Mouse (Mus musculus) embryonic facial prominence, embryonic 14.5 days (tissue): ENCODE data around the gene Wnt3a. TPM values are rescaled to one million over a fixed set of nuclear protein-coding genes. Genes with fewer than 3 reads are reported as not detected.
A peak's percentile ranks its signal among the peaks of the same experiment; 100 is the strongest.

Experiments
- ATAC-seq: fragments of 200-750 bp; cut with Nextera tagmentation; 2 replicates; pipeline ENCODE4 v1.8.0; 2017; ENCODE audit warnings: low read depth, moderate number of reproducible peaks, moderate TSS enrichment
- DNase-seq: peaks from one replicate; pipeline ENCODE4 v3.0.0-alpha.2; 2015; ENCODE audit warnings: low spot score
- H3K27ac ChIP-seq: fragments of 300-500 bp; sonication (generic); replicated peaks from 2 replicates; pipeline ENCODE4 v1.5.1; 2014; ENCODE audit warnings: low read depth, mild to moderate bottlenecking, low read length, moderate library complexity
- H3K27me3 ChIP-seq: fragments of 300-500 bp; sonication (generic); replicated peaks from 2 replicates; pipeline ENCODE4 v1.6.1; 2014; ENCODE audit warnings: low read length; ENCODE audit not compliant: control insufficient read depth, insufficient read depth
- H3K36me3 ChIP-seq: fragments of 300-500 bp; sonication (generic); 2 replicates; pipeline ENCODE4 v1.6.1; 2014; ENCODE audit warnings: low read length, mixed read lengths; ENCODE audit not compliant: control insufficient read depth, insufficient read depth
- H3K4me1 ChIP-seq: fragments of 300-500 bp; sonication (generic); 2 replicates; pipeline ENCODE4 v1.6.1; 2014; ENCODE audit warnings: antibody characterized with exemption, low read length; ENCODE audit not compliant: control insufficient read depth, insufficient read depth
- H3K4me2 ChIP-seq: fragments of 300-500 bp; sonication (generic); 2 replicates; pipeline ENCODE4 v1.6.1; 2014; ENCODE audit warnings: low read depth, mild to moderate bottlenecking, low read length, moderate library complexity, mixed read lengths
- H3K4me3 ChIP-seq: fragments of 300-500 bp; sonication (generic); 2 replicates; pipeline ENCODE4 v1.5.1; 2014; ENCODE audit warnings: low read depth, mild to moderate bottlenecking, low read length
- H3K9ac ChIP-seq: fragments of 300-500 bp; sonication (generic); 2 replicates; pipeline ENCODE4 v1.6.1; 2014; ENCODE audit warnings: low read depth, mild to moderate bottlenecking, low read length, moderate library complexity, mixed read lengths
- H3K9me3 ChIP-seq: fragments of 300-500 bp; sonication (generic); 2 replicates; pipeline ENCODE4 v1.6.1; 2016; ENCODE audit warnings: low read length; ENCODE audit not compliant: control insufficient read depth
- WGBS: fragments of 180-500 bp; shearing (Covaris S2); extraction: QIAGEN DNeasy Blood & Tissue Kit; methylation state at CpG from one replicate; pipeline ENCODE4 v1.1.7; 2014; 5-methylcytosine and 5-hydroxymethylcytosine counted together
- polyA plus RNA-seq: library from polyadenylated mRNA; unstranded; fragments of >200 nt; fragmentation: Nextera tagmentation; extraction: Ambion mirVana; gene quantifications from 2 replicates; pipeline ENCODE4 v1.2.1, GENCODE M21; 2014

Gene Wnt3a
- polyA plus RNA-seq: 0.77 and 0.78 TPM in 2 replicates

GRCm38 (mm10) chr11:59290702-59291303 lies at the start of gene Wnt3a:
TSS of gene Wnt3a (minus strand) at chr11:59290752.
- Histone ChIP-seq H3K4me2 (peak within 1 kb of the TSS; percentile 64), H3K4me1 (peaks cover 16% of the 10 kb centered on the region; the same call in 1 of the 2 replicates), H3K27ac (no peak within 1 kb of the TSS), H3K9me3 (no peaks in the 10 kb centered on the region), H3K4me3 (peak within 1 kb of the TSS; percentile 34), H3K36me3 (no peaks in the 10 kb centered on the region), H3K9ac (peak within 1 kb of the TSS; percentile 37; the same call in 1 of the 2 replicates), H3K27me3 (peaks cover 83% of the 10 kb centered on the region)
- WGBS: under 1% methylated on average over 35 of the region's 60 CpGs
- ATAC-seq: no peak
- no peak for DNase-seq

- Histone ChIP-seq H3K4me3 (no peak overlapping the region), H3K36me3 (no peaks in the 10 kb centered on the region), H3K9me3 (no peaks in the 10 kb centered on the region), H3K9ac (no peak overlapping the region), H3K4me2 (no peak overlapping the region), H3K27me3 (no peaks in the 10 kb centered on the region), H3K4me1 (peaks cover 6% of the 10 kb centered on the region; the same call in 1 of the 2 replicates), H3K27ac (no peak overlapping the region)
- ATAC-seq (no peak), DNase-seq (no peak)
- WGBS: 92% methylated on average over 2 of the region's 2 CpGs
These were observed 48.2 kb upstream of the Wnt3a start for GRCm38 (mm10) chr11:59338736-59339120.

- H3K9ac ChIP-seq: no peak overlapping the region
- no peak for ATAC-seq
- 63% methylated on average over 13 of the region's 13 CpGs for WGBS
These were observed 47.6 kb upstream of the Wnt3a start for GRCm38 (mm10) chr11:59337955-59338735.

GRCm38 (mm10) chr11:59336381-59336780 lies 45.8 kb upstream of the Wnt3a start:
- peaks cover 10% of the 10 kb centered on the region; the same call in 1 of the 2 replicates for H3K4me1 ChIP-seq
- H3K27ac ChIP-seq: no peak overlapping the region
- no peak overlapping the region for H3K4me2 ChIP-seq
- no peaks in the 10 kb centered on the region for H3K27me3 ChIP-seq
- peak; percentile 60; the same call in 1 of the 2 replicates for ATAC-seq
- 23% methylated on average over 1 of the region's 1 CpGs for WGBS
- no peaks in the 10 kb centered on the region for H3K9me3 ChIP-seq
- no peak overlapping the region for H3K9ac ChIP-seq
- no peak overlapping the region for H3K4me3 ChIP-seq
- 0 out of 2 replicates have a peak, but pooled peaks cover 5% of the 10 kb centered on the region for H3K36me3 ChIP-seq
- DNase-seq: no peak

More at GRCm38 (mm10) chr11:59337955-59338735, 47.6 kb upstream of the Wnt3a start:
- H3K36me3 ChIP-seq: no peaks in the 10 kb centered on the region
- H3K4me2 ChIP-seq: no peak overlapping the region
- no peak overlapping the region for H3K27ac ChIP-seq
- DNase-seq: no peak
- no peak overlapping the region for H3K4me3 ChIP-seq
- H3K9me3 ChIP-seq: no peaks in the 10 kb centered on the region
- H3K4me1 ChIP-seq: peaks cover 6% of the 10 kb centered on the region; the same call in 1 of the 2 replicates
- no peaks in the 10 kb centered on the region for H3K27me3 ChIP-seq

GRCm38 (mm10) chr11:59335942-59336341 lies 45.4 kb upstream of the Wnt3a start:
- H3K27ac ChIP-seq: no peak overlapping the region
- no peak overlapping the region for H3K4me3 ChIP-seq
- peaks cover 10% of the 10 kb centered on the region; the same call in 1 of the 2 replicates for H3K4me1 ChIP-seq
- no peak overlapping the region for H3K4me2 ChIP-seq
- 0 out of 2 replicates have a peak, but pooled peaks cover 9% of the 10 kb centered on the region for H3K36me3 ChIP-seq
- DNase-seq: no peak
- H3K27me3 ChIP-seq: no peaks in the 10 kb centered on the region
- H3K9ac ChIP-seq: no peak overlapping the region
- H3K9me3 ChIP-seq: no peaks in the 10 kb centered on the region
- no peak for ATAC-seq
- 54% methylated on average over 2 of the region's 2 CpGs for WGBS

- WGBS: 70% methylated on average over 4 of the region's 4 CpGs
- H3K4me2 ChIP-seq: no peak overlapping the region
- no peak for ATAC-seq
- H3K9ac ChIP-seq: no peak overlapping the region
- DNase-seq: no peak
- 0 out of 2 replicates have a peak, but pooled peaks cover 9% of the 10 kb centered on the region for H3K36me3 ChIP-seq
- peaks cover 10% of the 10 kb centered on the region; the same call in 1 of the 2 replicates for H3K4me1 ChIP-seq
- H3K27me3 ChIP-seq: no peaks in the 10 kb centered on the region
- no peak overlapping the region for H3K27ac ChIP-seq
- H3K9me3 ChIP-seq: no peaks in the 10 kb centered on the region
- H3K4me3 ChIP-seq: no peak overlapping the region
These were observed 44.6 kb upstream of the Wnt3a start for GRCm38 (mm10) chr11:59335150-59335549.

GRCm38 (mm10) chr11:59332938-59333337 lies 42.4 kb upstream of the Wnt3a start:
- H3K36me3 ChIP-seq: 0 out of 2 replicates have a peak, but pooled peaks cover 9% of the 10 kb centered on the region
- WGBS: 29% methylated on average over 9 of the region's 9 CpGs
- no peak overlapping the region for H3K4me3 ChIP-seq
- DNase-seq: no peak
- no peak for ATAC-seq
- peaks cover 20% of the 10 kb centered on the region; the same call in 1 of the 2 replicates for H3K4me1 ChIP-seq
- peak overlapping the region; percentile 45 for H3K27ac ChIP-seq
- H3K9me3 ChIP-seq: no peaks in the 10 kb centered on the region
- H3K9ac ChIP-seq: no peak overlapping the region
- no peak overlapping the region for H3K4me2 ChIP-seq
- no peaks in the 10 kb centered on the region for H3K27me3 ChIP-seq

- 0 out of 2 replicates have a peak, but pooled peaks cover 9% of the 10 kb centered on the region for H3K36me3 ChIP-seq
- peaks cover 16% of the 10 kb centered on the region; the same call in 1 of the 2 replicates for H3K4me1 ChIP-seq
- H3K4me3 ChIP-seq: no peak overlapping the region
- no peaks in the 10 kb centered on the region for H3K9me3 ChIP-seq
- no peak for ATAC-seq
- DNase-seq: no peak
- H3K9ac ChIP-seq: no peak overlapping the region
- no peak overlapping the region for H3K27ac ChIP-seq
- 82% methylated on average over 16 of the region's 16 CpGs for WGBS
- no peak overlapping the region for H3K4me2 ChIP-seq
- H3K27me3 ChIP-seq: no peaks in the 10 kb centered on the region
These were observed 40.8 kb upstream of the Wnt3a start for GRCm38 (mm10) chr11:59331167-59331869.
